Mouse (Mus musculus): ENCODE measurements around the gene Nme3.

DNA sequence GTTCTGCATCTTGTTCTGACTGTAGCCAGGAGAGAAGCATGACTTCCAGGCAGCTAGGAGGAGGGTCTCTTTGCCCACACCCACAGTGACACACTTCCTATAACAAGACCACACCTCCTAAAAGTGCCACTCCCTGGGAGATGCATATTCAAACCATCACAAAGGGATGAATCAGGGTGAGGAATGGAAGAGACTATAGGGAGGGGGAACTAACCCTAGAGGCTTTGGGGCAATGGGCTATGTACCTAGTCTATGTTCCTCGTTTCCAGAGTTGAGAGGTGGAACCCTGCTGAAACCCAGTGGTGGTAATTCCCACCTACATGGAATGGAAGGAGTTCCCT lies 21.9 kb upstream of the Nme3 start:
- TF ChIP-seq CTCF (IDR thresholded peaks at IDR 0.05; ENCODE audit: low read depth) (no peak), EP300 (IDR thresholded peaks at IDR 0.05; ENCODE audit: low read depth) (no peak)
